Mouse (Mus musculus): ENCODE measurements around the gene Rab19.
"Not testable (repeated sequence)": the region's sequence is repeated elsewhere in the genome, so short reads cannot be mapped to it uniquely, and the experiment has no call there.

The Rab19 gene

DNA sequence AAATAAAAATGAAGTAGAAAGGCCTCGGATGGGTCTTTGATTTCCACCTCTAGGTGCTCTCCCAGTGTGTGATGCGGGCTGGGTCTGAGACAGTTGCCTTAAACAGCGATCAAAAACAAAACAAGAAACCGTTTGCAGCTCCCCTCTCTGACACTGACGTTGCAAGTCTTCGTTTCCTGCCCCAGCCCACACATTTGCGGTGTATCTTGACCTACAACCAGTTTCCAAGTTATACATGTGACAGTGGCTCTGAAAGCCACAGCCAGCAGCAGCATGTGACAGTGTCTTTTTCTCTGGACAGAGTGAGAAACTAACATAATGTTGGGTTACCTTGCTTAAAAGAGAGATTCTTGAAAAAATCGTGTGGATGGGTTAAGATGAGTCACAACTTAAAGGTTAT, 1.2 kb upstream of the Rab19 start:
- peak; percentile 92 for DNase-seq (ENCODE audit: low read depth, low spot score)

DNA sequence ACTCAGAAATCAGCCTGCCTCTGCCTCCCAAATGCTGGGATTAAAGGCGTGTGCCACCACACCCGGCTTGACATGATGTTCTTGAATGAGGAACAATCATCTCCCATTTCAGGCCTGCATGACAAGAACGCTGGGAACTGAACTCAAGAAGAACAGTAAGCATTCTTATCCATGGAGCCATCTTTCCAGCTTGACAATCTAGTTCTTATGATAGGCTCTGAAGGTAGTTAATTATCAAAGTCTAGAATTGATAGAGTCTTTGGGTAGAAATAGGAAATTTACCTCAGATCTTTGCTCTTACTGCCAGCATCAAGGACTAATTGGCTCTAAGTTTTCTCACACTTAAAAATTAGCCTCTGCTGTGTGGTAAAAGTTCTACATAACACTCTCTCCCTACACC, 699 bp upstream of the Rab19 start:
- DNase-seq (ENCODE audit: low read depth, low spot score) = peak; percentile 42

DNA sequence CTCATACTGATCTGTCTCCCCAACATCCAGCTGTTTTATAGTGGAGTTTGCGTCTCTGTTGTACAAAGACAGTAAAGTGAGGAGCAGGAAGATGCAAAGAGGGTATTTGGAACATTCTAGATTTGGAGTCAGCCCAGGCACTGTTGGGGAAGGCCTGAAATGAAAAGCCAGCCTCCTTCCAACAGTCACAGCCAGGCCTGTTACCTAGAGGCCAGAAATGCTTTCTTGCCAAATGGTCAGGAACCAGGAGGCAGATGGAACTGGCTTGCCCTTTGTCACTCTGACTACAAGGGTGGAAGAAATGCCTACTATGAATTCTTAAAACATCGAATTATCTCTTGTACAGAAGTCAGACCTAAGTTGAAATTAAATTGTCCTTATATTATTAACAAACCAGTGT, 9.0 kb downstream of the Rab19 start:
- no peak for DNase-seq (ENCODE audit: low read depth, low spot score)

DNA sequence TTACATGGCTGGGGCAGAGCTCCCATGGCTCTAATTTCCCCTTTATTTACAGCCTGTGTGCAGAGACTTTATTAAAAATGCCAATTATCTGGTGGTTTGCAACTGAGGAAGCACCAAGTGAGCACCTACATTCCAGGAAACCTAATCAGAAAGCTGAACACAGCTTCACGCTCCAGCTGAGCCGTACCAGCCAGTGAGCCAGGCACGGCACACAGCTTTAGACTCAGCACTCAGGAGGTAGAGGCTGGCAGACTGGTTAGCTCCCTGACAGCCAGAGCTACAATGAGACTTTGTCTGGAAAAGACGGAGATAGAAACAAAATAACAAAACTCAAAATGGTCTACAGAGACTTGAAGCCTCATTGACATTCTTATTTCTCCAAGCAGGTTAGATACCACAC, 14.5 kb downstream of the Rab19 start:
- DNase-seq (ENCODE audit: low read depth, low spot score) = no peak

DNA sequence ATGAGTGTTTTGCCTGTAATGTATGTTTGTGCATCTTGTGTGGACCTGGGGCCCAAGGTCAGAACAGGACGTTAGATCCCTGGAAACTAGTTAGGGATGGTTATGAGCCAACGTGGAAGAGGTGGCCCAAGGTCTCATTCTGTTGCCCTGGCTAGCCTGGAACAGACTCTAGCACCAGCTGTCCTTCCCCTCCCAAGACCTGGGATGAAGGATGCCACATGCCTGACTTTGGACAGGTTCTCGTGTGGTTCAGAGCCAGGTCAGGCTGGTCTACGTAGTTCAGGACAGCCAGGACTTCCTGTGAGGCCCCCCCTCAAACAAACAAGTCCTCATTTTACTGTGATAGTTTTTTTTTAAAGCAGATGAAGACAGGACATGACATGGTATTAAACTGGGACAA, 14.9 kb downstream of the Rab19 start:
- no peak for DNase-seq (ENCODE audit: low read depth, low spot score)

DNA sequence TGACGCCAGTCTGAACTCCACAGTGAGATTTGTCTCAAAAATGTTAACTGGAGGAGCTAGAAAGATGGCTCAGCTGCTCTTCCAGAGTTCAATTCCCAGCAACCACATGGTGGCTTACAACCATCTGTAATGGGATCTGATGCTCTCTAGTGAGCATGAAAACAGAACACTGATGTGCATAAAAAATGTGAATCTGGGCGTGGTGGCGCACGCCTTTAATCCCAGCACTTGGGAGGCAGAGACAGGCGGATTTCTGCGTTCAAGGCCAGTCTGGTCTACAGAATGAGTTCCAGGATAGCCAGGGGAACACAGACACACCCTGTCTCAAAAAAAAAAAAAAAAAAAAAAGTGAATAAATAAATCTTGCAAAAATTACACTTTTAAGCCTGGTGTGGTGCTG, 16.1 kb downstream of the Rab19 start:
- no peak for DNase-seq (ENCODE audit: low read depth, low spot score)

DNA sequence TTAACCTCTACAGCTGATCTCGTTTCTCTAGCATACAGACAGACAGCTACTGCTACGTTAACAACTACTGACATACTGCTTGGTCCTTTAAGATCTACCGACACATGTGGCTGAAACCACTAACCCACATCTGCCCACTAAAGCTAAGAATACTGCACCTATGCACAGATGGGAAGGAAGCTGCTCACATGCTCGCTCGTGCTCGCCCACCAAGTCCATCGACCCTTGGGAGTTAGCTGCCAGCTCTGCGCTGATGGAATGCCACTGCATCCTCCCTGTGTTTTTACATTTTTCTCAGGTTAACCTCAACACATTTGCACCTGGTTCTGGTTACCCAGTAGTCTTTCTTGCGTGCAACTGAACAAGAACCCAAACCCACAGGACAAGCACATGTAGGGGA, 17.4 kb downstream of the Rab19 start:
- DNase-seq (ENCODE audit: low read depth, low spot score) = no peak

DNA sequence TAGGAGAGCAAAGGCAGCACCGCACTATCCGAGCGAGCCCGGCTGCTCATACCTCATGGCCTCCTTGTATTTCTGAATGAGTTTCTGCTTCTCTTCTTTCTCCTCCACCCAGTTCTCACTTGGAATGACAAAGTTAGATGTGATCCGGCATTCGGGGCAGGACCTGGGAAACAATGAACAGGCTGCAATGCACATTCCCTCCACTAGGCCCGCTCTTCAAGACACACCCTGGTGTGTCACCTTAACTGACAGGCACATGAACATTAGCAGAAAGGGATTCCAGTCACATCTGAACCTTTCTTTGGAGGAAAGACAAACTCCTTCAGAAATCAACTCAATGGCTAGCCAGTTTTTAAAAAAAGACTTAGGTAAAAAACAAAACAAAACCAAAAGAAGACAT, 19.4 kb downstream of the Rab19 start:
- DNase-seq (ENCODE audit: low read depth, low spot score) = no peak

DNA sequence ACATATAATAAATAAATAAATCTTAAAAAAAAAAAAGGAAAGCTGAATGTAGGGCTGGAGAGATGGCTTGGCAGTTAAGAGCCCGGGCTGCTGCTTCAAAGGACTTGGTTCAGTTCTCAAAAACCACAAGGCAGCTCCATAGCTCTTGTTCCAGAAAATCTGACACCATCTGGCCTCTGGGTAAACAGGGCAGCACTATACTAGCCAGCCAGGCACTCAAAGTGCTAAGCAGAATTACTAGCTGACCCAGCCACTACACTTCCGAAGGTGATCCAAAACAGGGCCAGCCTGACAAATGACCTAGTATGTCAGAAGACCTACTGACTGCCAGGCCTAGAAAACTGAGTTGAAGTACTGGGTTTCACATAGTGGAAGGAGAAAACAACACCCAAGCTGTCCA, 22.2 kb downstream of the Rab19 start:
- DNase-seq (ENCODE audit: low read depth, low spot score) = no peak

DNA sequence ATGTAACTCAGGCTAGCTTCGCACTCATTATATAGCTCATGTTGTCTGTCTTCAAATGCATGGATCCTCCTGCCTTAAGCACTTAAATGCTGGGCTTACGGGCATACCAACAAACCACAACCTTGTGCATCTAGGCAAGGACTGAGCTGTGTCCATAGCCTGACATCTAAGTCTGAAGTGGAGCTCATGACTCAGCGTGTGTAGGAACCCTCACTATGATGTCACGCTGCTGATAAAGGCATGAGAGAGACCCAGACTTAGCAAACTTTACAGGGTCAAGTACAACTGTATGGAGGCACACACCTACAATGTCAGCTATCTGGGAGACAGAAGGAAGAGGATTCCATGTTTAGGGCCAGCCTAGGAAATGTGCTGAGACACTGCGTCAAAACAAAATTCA, 25.5 kb downstream of the Rab19 start:
- no peak for DNase-seq (ENCODE audit: low read depth, low spot score)

DNA sequence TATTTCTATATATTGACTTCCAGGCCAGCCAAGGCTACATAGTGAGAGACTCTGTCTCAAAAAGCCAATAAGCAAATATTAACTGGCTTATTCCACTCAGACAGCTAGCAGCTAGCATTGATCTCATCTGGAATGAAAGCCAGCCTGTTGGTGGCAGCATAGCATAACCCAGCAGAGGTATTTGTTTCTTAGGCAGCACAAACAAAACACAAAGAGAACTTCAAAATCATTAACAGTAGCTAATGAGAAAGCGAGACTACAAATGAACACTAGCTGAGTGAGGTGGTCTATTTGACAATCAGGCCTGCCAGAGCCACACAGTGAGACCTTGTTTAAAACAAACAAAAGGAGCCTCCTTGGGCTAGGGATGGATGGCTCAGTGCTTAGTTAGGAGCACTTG, 33.1 kb downstream of the Rab19 start:
- DNase-seq (ENCODE audit: low read depth, low spot score) = no peak

DNA sequence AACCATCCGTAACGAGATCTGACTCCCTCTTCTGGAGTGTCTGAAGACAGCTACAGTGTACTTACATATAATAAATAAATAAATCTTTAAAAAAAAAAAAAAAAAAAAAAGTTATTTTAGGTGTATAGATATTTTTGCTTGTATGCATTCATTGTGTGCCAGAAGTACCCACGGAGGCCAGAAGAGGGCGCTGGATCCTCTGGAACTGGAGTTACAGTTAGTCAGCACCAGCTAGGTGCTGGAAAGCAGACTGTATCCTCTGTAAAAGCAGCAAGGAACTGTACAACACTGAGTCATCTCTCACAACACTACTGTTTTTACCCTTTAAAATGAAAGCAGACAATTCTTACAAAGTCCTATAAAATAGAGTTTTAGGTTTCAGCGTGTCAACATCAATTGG, 34.8 kb downstream of the Rab19 start:
- DNase-seq (ENCODE audit: low read depth, low spot score) = peak; percentile 84

DNA sequence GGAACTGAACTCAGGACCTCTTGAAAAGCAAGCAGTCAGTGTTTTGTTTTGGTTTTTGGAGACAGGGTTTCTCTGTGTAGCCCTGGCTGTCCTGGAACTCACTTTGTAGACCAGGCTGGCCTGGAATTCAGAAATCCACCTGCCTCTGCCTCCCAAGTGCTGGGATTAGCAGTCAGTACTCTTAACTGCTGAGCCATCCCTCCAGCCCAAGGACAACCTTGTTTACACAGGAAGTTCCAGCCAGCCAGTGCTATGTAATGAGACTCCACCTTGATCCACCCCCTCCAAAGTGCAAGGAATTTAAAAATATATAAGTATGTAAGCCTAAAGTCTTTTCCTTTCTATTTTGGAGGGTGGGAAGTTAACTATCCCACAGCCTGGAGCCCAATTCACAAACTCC, 35.7 kb downstream of the Rab19 start:
- not testable (repeated sequence) for DNase-seq (ENCODE audit: low read depth, low spot score)

DNA sequence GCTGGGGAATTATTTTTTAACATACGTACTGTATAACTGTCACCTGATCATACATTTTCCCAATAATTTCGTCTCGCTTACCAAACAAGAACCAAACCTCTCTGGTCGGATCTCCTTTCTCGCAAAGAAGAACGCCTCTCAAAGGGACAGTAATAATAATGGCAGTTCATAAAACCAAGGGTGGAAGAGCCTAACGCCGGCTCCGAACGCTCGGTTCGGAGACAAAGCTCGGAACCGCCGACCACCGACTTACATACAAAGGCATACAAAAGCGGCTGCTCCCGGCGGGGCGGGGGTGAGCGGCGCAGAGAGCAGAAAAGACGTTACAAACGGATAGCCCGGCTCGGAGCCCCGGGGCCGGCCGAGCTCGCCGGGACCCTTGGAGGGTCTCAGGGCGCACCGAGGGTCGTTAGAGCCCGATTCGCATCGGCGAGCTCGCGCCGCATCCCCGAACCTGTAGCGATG, 38.4 kb downstream of the Rab19 start:
- DNase-seq (ENCODE audit: low read depth, low spot score) = no peak

DNA sequence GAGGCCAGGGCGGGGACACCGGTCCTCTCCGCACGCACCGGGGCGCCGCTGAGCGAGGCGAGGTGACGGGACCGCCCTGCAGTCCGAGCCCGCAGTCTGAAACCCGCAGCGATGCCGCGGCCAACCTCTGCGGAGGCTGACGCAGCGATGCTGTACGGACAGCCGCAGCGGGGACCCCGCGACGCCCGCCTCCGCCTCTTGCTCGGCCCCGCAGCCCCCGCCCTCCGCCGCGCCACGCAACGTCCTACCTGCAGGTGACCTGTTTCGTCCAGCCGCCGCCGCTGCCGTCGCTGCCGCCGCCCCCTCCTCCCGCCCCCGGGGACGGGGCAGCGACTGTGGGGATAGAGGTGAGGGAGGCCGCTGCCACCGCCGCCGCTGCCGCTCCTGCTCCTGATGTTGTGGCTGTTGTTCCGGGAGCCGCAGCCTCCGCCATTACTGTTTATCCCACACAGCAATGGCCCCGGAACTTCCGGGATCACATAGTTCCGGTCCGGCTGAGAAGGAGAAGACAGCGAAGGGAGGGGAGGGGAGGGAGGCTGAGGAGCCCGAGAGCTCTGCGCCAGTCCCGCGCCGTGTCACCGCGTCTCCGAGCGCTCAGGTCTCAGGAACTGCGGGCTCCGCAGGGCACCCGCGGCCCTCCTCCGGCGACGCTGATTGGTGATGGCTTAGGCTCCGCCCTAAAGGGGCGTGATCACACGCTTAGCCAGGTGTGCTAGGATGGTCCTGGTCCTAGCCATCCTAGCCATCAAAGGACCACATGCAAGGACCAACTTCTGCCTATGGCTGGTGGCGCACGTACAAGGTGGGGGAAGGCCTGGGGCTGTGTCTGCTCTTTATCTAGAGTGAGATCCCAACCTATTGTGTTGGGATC, 39.1 kb downstream of the Rab19 start, which contains the start of gene Mkrn1:
Mkrn1 (minus strand) TSS at position 612 of the 871 bp plus-strand sequence.
- peak; percentile 88 for DNase-seq (ENCODE audit: low read depth, low spot score)

DNA sequence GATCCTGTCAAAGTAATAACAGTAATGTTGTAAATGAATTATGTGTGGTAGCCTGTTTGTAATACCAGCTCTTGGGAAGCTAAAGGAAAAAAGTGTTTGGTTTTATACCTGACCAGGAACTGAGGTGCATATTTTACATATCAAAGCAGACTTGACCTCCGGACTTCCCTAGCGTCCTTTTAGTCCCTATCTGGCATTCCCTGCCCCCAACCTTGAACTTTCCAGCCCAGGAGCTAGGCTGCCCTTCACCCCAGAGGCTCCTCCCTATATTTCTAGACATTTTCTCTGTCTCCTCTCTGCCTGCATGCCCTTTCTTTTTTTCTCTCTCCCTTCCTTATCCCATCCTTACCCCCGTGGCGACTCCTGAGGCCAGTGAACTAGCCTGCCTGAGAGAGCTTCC, 39.9 kb downstream of the Rab19 start:
- DNase-seq (ENCODE audit: low read depth, low spot score) = no peak

DNA sequence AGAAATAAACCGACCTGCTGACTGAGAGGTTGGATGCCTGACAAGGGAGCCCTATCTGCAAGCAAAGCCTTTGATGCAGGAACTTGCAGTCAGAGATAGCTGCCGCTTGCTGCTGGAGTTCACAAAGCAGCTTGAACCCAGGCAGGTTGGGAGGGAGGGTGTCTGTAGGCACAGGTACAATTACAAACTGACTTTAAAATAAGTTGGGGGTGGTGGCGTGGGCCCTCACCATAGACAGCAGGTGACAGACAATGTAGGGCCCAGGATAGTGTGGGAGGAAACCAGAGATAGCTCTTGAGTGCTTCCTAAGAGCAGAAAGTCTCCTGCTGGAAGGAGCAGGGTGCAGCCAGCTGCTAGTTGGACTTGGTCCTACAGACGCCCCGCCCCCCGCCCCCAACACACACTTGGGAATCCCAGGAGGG, 42.2 kb downstream of the Rab19 start:
- DNase-seq (ENCODE audit: low read depth, low spot score) = no peak

DNA sequence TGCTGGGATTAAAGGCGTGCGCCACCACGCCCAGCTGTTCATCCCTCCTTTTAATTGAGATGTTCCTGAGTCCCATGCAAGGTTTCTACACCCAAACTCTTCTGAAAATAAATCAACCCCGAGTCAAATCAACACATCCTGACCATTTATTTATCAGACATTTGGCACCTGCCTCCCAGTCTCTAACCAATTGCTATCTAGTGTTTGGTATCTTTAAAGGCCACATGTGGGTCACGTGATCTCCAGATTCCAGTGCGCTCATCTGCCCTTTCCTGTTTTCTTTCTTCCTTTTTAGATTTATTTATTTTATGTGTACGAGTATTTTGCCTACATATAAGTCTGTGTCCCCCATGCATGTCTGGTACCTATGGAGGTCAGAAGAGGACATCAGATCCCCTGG, 42.7 kb downstream of the Rab19 start:
- DNase-seq (ENCODE audit: low read depth, low spot score) = no peak

DNA sequence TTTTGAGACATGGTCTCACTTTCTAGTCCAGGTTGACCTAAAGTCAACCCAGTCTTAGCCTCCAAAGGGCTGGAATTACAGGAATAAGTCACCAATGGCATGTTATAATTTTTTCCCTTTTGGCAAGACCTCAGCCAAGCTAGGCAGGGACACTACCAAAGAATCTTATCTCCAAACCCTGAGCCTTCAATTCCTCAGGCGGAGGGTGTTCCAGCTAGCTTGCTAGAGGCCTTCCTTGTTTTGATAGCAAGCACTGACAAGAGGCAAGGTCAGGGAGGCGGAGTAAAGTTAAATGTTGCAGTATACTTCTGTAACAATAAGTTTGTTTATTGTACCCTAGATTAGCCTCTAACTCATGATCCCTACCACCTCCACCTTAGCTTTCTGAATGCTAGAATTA, 44.2 kb downstream of the Rab19 start:
- no peak for DNase-seq (ENCODE audit: low read depth, low spot score)

DNA sequence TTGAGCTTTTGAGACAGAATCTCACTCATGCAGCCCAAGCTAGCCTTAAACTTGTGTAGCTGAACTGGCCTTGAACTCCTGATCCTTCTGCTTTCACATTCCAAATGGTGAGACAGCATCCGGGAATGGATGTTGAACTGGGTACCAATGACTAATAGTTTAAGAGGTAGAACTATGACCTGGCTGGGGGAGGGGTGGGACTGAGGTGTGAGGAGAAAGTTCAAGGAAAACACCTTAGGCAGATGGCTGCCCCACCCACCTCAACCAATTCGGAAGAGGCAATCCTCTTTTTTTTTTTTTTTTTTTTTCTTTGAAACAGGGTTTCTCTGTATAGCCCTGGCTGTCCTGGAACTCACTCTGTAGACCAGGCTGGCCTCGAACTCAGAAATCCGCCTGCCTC, 45.8 kb downstream of the Rab19 start:
- DNase-seq (ENCODE audit: low read depth, low spot score) = no peak

DNA sequence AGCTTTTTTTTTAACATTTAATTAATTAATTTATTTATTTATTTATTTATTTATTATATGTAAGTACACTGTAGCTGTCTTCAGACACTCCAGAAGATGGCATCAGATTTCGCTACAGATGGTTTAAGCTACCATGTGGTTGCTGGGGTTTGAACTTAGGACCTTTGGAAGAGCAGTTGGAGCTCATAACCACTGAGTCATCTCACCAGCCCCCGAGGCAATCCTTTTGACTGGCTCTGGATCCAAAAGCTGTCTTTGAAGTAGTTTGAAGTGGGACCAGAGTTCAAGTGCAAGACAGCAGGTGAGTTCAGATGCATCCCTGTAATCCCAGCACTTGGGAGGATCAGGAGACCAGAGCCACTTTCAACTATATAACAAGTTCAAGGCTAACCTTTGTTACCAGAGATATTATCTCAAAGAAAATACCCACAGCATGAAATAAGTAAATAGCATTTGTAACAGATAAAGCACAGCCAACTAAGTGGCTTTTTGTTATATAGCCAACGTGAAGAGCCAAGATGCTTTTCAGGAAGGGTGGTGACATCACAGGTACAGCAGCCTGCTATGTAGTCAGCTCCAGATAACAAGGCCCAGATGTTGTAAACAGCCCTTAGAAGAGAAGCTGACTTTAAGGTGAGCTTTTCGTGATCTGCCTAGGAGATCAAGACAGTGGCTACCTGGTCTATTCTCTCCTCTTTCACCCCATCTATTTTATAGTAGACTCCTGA, 46.5 kb downstream of the Rab19 start:
- DNase-seq (ENCODE audit: low read depth, low spot score) = no peak

DNA sequence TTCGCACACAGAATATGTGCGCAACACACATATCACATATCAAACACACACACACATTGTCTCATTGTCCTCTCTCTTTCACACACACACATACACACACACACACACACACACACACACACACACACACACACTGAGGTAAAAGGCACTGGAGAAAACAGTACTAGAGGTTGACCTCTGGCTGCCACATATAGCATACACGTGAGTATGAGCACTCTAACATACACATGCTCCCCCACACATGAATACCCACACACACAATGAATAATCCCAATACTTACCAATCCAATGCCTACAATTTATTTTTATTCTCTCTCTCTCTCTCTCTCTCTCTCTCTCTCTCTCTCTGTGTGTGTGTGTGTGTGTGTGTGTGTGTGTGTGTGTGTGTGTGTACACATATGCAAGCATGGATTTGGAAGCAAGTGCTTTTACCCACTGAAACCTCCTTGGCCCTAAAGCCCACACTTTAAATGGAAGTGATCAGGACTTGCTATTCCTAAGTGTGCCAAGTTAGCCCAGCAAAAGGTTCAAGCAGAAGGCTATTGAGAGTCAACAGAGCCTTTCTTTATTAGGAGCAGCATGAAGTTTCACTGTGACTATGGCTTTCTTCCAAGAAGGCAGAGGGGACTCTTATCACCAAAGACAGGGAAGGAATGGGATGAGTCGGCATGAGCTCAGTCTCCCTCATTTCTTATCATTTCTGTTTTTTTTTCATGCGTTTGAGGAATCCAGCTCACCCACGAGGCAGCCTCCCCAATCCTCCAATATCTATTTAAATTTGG, 48.2 kb downstream of the Rab19 start:
- no peak for DNase-seq (ENCODE audit: low read depth, low spot score)

All from CD4-positive helper T cell, adult 2 months (primary cell).